Mouse (Mus musculus) midbrain, postnatal 0 days (tissue): ENCODE measurements around the gene Rps13. TPM values are rescaled to one million over a fixed set of nuclear protein-coding genes. Genes with fewer than 3 reads are reported as not detected.
A peak's percentile ranks its signal among the peaks of the same experiment; 100 is the strongest.

ENCODE experiments used
- ATAC-seq: fragments of 200-750 bp; cut with Nextera tagmentation; 2 replicates; pipeline ENCODE4 v1.8.0; 2017; ENCODE audit warnings: moderate number of reproducible peaks, mild to moderate bottlenecking, moderate TSS enrichment, moderate library complexity; ENCODE audit not compliant: low FRiP score
- DNase-seq: peaks from one replicate; pipeline ENCODE4 v3.0.0-alpha.2; 2015; ENCODE audit warnings: low spot score
- H3K27ac ChIP-seq: fragments of 300-500 bp; sonication (generic); 2 replicates; pipeline ENCODE4 v1.5.1; 2014; ENCODE audit warnings: low read depth, mild to moderate bottlenecking, low read length, mixed read lengths
- H3K27me3 ChIP-seq: fragments of 300-500 bp; sonication (generic); 2 replicates; pipeline ENCODE4 v1.6.1; 2014; ENCODE audit warnings: low read length, control low read depth, mixed read lengths; ENCODE audit not compliant: insufficient read depth
- H3K36me3 ChIP-seq: fragments of 300-500 bp; sonication (generic); 2 replicates; pipeline ENCODE4 v1.6.1; 2014; ENCODE audit warnings: low read length, control low read depth, mixed read lengths; ENCODE audit not compliant: insufficient read depth
- H3K4me1 ChIP-seq: fragments of 300-500 bp; sonication (generic); 2 replicates; pipeline ENCODE4 v1.6.1; 2014; ENCODE audit warnings: mild to moderate bottlenecking, control low read depth, antibody characterized with exemption, low read length, mixed read lengths; ENCODE audit not compliant: insufficient read depth
- H3K4me2 ChIP-seq: fragments of 300-500 bp; sonication (generic); 2 replicates; pipeline ENCODE4 v1.6.1; 2014; ENCODE audit warnings: low read depth, mild to moderate bottlenecking, low read length, mixed read lengths; ENCODE audit not compliant: poor library complexity, severe bottlenecking
- H3K4me3 ChIP-seq: fragments of 300-500 bp; sonication (generic); 2 replicates; pipeline ENCODE4 v1.5.1; 2014; ENCODE audit warnings: low read depth, mild to moderate bottlenecking, low read length, moderate library complexity
- H3K9ac ChIP-seq: fragments of 300-500 bp; sonication (generic); replicated peaks from 2 replicates; pipeline ENCODE4 v1.6.1; 2014; ENCODE audit warnings: mild to moderate bottlenecking, low read length, moderate library complexity, mixed read lengths; ENCODE audit not compliant: poor library complexity, severe bottlenecking
- H3K9me3 ChIP-seq: fragments of 300-500 bp; sonication (generic); 2 replicates; pipeline ENCODE4 v1.6.1; 2016; ENCODE audit warnings: low read length, control low read depth
- CTCF ChIP-seq: IDR thresholded peaks from 2 replicates; pipeline ENCODE4 v1.5.1; 2016; ENCODE audit warnings: antibody characterized with exemption, mild to moderate bottlenecking
- WGBS: fragments of 180-500 bp; shearing (Covaris S2); extraction: QIAGEN DNeasy Blood & Tissue Kit; methylation state at CpG from one replicate; pipeline ENCODE4 v1.1.7; 2014; 5-methylcytosine and 5-hydroxymethylcytosine counted together
- polyA plus RNA-seq: library from polyadenylated mRNA; unstranded; fragments of >200 nt; fragmentation: Nextera tagmentation; extraction: Ambion mirVana; gene quantifications from 2 replicates; pipeline ENCODE4 v1.2.1, GENCODE M21; 2015
- total RNA-seq: library from RNA; depleted of rRNA; stranded (reverse); fragments of >200 nt; gene quantifications from 2 replicates; pipeline ENCODE4 v1.2.3, GENCODE M21; 2014

Gene Rps13
- total and polyA plus RNA-seq, 2 experiments from 2014 or later = 171 to 474 TPM

DNA sequence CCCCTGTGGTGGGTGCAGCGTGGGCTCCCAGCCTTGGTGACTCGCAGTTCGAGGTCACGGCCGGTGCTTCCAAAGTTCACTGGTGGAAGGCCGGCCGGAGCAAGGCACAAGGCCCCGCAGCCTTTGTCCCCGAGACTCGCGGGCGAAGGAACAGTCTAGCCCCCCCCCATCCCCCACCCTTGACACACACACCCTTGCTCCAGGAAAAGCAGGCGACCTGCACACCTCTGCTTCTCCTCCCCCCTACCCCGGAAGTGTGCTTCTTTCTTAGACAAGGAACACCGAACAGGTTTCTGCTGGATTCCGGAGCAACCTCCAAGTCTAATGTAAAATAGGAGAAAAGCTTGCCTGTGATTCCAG lies 25.4 kb downstream of the Rps13 start:
- Histone ChIP-seq H3K9me3 (no peaks in the 10 kb centered on the region), H3K27me3 (0 out of 2 replicates have a peak, but pooled peaks cover 8% of the 10 kb centered on the region), H3K9ac (0 out of 2 replicates have a peak overlapping the region, but pooled peaks have one; percentile 51), H3K4me3 (peak overlapping the region; percentile 65), H3K36me3 (no peaks in the 10 kb centered on the region), H3K4me1 (no peaks in the 10 kb centered on the region), H3K4me2 (peak overlapping the region; percentile 99), H3K27ac (no peak overlapping the region)
- TF ChIP-seq CTCF = no peak
- ATAC-seq (0 out of 2 replicates have a peak, but pooled peaks have one; percentile 13), DNase-seq (no peak)
- 4% methylated on average over 15 of the region's 16 CpGs for WGBS

GRCm38 (mm10) chr7:116307871-116308631 lies 25.9 kb downstream of the Rps13 start, which contains the start of gene Plekha7:
Plekha7 (minus strand) TSS chr7:116308376.
- no peak for DNase-seq
- H3K9me3 ChIP-seq = no peaks in the 10 kb centered on the region
- peak within 1 kb of the TSS; percentile 65 for H3K4me3 ChIP-seq
- no peaks in the 10 kb centered on the region for H3K4me1 ChIP-seq
- peak within 1 kb of the TSS; percentile 51 for H3K9ac ChIP-seq
- WGBS = 0% methylated on average over 52 of the region's 65 CpGs
- H3K36me3 ChIP-seq = no peaks in the 10 kb centered on the region
- peak within 1 kb of the TSS; percentile 99 for H3K4me2 ChIP-seq
- 0 out of 2 replicates have a peak, but pooled peaks cover 8% of the 10 kb centered on the region for H3K27me3 ChIP-seq
- peak within 1 kb of the TSS; percentile 32; the same call in 1 of the 2 replicates for H3K27ac ChIP-seq
- TF ChIP-seq CTCF = no peak
- peak; percentile 71 for ATAC-seq

DNA sequence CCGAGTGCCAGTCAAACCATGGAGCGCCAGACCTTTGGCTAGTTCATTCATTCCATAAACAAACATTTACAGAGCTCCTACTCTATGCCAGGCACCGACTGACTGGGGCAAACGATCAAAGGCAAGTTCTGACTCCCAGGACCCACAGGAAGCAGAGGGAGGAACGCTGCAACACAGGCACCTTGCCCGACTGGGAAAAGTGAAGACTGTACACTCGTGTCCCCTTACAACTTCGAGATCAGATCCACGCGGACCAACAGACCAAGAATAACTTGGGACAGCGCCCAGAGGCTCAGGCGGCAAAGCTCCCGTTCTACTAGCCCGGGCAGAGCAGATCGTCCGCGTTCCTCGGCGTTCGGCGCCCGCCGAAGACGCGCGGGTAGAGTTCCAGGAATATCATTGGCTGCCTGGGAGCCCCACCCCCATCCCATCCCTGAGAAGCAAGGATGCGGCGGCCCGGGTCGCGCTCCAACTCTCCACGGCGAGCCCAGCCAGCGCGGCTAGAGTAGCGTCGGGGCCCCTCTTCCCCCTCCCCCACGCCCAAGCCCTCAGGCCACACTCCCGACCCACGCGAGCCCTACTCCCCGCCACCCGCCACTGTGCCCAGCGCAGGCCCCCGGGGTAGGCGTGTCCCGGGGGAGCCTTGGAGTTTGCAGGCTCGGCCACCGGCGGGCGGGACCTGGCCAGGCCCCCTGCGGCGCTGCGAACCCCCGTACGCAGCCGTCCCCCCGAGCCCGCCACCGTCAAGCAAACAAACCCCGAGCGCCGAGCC lies 26.7 kb downstream of the Rps13 start:
- no peaks in the 10 kb centered on the region for H3K36me3 ChIP-seq
- H3K27ac ChIP-seq = peak overlapping the region; percentile 32; the same call in 1 of the 2 replicates
- ATAC-seq (peak; percentile 70), DNase-seq (peak; percentile 71)
- H3K9me3 ChIP-seq = no peaks in the 10 kb centered on the region
- H3K4me3 ChIP-seq = peak overlapping the region; percentile 65
- no peak for TF ChIP-seq CTCF
- 0 out of 2 replicates have a peak, but pooled peaks cover 8% of the 10 kb centered on the region for H3K27me3 ChIP-seq
- H3K9ac ChIP-seq = peak overlapping the region; percentile 51
- WGBS = under 1% methylated on average over 57 of the region's 63 CpGs
- no peaks in the 10 kb centered on the region for H3K4me1 ChIP-seq
- peak overlapping the region; percentile 99 for H3K4me2 ChIP-seq

DNA sequence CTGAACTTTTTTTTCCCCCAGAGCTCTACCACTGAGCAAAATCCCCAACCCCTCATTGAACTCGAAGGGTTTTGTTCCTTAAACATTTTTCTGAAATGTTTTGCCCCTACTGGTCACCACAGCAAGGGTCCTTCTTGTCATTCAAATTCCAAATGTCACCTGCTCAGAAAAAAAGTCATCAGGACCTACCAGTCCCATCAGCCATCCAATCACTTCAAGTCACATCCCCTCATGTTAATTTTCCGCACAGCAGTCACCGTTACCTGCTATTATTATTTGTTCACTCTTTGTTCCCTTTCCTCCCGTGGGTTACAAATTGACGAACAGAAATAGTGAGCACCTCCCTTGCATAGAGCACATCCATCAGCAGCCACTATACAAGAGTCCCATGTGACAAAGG lies 27.4 kb downstream of the Rps13 start:
- Histone ChIP-seq H3K9ac (no peak overlapping the region), H3K36me3 (no peaks in the 10 kb centered on the region), H3K9me3 (no peaks in the 10 kb centered on the region), H3K4me3 (peak overlapping the region; percentile 65), H3K27me3 (0 out of 2 replicates have a peak, but pooled peaks cover 8% of the 10 kb centered on the region), H3K4me2 (peak overlapping the region; percentile 99; the same call in 1 of the 2 replicates), H3K4me1 (no peaks in the 10 kb centered on the region), H3K27ac (no peak overlapping the region)
- no peak for DNase-seq
- 6% methylated on average over 5 of the region's 5 CpGs for WGBS
- no peak for ATAC-seq
- TF ChIP-seq CTCF = no peak

DNA sequence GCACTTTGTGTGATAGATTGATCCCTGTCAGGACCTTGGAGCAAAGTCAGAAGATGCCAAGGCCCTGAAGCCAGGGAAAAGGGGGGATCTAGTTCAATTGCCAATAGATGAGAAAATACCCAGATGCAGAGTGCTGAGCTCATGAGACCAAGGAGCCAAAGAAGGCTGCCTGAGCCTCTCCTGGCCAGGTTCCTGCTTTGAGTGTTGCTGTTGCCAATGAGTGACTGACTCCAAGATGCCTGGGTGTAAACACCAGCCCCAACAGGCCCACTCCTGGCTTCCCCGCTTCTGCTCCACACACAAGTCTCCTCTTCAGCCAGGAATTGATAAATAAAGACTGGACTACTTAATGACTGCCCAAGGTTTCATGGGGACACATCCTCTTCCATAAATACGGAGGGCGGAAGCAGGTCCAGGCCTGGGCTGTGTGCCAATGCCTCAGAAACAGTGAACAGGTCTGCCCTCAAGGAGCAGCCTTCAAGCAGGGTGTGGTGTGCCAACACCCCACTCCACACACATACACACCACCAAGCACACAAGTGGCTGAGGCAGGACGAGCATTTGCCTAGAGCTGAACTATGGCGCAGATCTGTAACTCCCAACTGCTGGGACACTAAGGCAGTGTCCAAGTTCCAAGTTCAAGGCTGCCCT lies 32.2 kb downstream of the Rps13 start:
- no peaks in the 10 kb centered on the region for H3K9me3 ChIP-seq
- H3K4me3 ChIP-seq = no peak overlapping the region
- DNase-seq (peak; percentile 30), ATAC-seq (no peak)
- H3K27me3 ChIP-seq = no peaks in the 10 kb centered on the region
- H3K36me3 ChIP-seq = no peaks in the 10 kb centered on the region
- H3K4me2 ChIP-seq = no peak overlapping the region
- TF ChIP-seq CTCF = no peak
- no peaks in the 10 kb centered on the region for H3K4me1 ChIP-seq
- H3K27ac ChIP-seq = no peak overlapping the region
- 87% methylated on average over 5 of the region's 5 CpGs for WGBS
- H3K9ac ChIP-seq = no peak overlapping the region
